Mouse (Mus musculus): ENCODE data around the gene Gins2. TPM values are rescaled to one million over a fixed set of nuclear protein-coding genes. Genes with fewer than 3 reads are reported as not detected.

Gene Gins2
- polyA plus RNA-seq, 1 experiment from 2014 or later = 88.1 TPM

DNA sequence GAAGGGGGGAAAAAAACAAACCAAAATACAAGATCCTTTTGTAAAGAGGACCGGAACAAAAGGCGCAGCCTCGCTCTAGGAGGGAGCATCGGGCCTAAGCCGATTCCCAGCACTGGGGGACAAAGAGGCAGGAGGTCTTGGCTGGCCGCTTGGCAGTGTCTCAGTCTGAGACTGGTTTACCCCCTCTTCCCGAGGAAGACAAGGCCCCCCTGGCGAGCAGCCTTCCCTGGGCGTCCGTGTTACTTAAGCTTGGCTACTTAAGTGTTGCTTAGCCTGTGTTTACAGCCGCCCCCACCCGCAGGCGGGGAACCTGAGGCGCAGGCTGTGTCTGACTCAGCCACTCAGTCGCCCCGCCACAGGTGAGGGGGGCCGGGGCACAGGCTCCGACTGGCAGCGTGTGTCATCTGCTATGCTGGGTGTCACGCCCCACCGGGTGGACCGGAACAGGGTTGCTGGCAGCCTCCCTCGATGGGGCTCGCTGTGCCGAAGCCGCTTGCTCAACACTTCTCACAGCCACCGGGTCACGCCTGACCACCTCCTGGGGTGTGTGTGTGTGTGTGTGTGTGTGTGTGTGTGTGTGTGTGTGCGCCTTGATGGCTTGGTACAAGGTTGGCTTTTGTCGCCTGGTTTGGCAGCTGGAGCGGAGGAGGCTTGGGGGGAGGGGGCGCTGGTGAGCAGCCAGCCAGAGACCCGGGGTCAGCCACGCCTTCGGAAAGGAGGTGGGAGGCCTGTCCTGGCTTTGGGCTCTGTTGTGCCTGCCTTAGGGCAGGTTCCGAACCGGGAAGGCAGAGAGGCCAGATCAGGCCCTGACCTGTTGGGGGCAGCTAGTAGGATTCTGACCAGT is 50.5 kb downstream of the Gins2 start:
- peak; percentile 33 for ATAC-seq (ENCODE audit: insufficient read depth, low FRiP score, low read depth)
- peak overlapping the region; percentile 94 for H3K27ac ChIP-seq
- H3K4me2 ChIP-seq = peak overlapping the region; percentile 99
- no peaks in the 10 kb centered on the region for H3K27me3 ChIP-seq (replicated peaks)
- WGBS = 12% methylated on average over 37 of the region's 37 CpGs
- H3K4me3 ChIP-seq (replicated peaks) = peak overlapping the region; percentile 63
- no peaks in the 10 kb centered on the region for H3K36me3 ChIP-seq
- no peaks in the 10 kb centered on the region for H3K9me3 ChIP-seq
- H3K9ac ChIP-seq = peak overlapping the region; percentile 69
- peaks cover 81% of the 10 kb centered on the region for H3K4me1 ChIP-seq

DNA sequence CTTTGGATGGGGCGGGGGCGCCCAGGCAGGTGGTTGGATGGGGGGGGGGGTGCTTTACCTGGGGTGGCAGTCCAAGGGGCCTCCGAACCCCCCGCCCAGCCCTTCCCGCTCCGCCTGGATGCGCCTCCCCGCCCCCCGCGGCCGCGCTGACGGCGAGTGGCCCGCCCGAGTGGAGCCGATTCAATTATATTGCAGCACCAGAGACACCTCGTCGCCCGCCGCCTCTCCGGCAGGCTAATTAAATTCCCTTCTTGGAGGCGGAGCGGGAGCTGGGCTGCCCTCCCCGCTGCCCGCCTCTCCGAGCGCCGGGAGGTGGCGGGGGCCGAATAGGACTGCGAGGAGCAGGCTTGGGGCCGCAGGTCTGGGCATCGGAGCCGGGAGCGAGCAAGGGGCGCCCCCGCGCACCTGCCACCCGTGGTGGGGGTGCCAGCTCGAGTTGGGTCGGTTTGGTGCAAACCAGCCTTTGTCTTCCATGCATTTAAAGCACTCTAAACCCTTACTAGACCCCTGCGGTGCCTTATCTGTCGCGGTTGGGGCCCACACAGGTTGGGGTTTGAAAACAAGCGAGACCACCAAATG is 51.2 kb downstream of the Gins2 start:
- Histone ChIP-seq H3K36me3 (no peaks in the 10 kb centered on the region), H3K4me3 (replicated peaks) (peak overlapping the region; percentile 63), H3K9ac (peak overlapping the region; percentile 69), H3K27me3 (replicated peaks) (no peaks in the 10 kb centered on the region), H3K9me3 (no peaks in the 10 kb centered on the region), H3K4me2 (peak overlapping the region; percentile 99), H3K27ac (peak overlapping the region; percentile 94), H3K4me1 (peaks cover 81% of the 10 kb centered on the region)
- ATAC-seq (ENCODE audit: insufficient read depth, low FRiP score, low read depth) = no peak
- 1% methylated on average over 39 of the region's 46 CpGs for WGBS

DNA sequence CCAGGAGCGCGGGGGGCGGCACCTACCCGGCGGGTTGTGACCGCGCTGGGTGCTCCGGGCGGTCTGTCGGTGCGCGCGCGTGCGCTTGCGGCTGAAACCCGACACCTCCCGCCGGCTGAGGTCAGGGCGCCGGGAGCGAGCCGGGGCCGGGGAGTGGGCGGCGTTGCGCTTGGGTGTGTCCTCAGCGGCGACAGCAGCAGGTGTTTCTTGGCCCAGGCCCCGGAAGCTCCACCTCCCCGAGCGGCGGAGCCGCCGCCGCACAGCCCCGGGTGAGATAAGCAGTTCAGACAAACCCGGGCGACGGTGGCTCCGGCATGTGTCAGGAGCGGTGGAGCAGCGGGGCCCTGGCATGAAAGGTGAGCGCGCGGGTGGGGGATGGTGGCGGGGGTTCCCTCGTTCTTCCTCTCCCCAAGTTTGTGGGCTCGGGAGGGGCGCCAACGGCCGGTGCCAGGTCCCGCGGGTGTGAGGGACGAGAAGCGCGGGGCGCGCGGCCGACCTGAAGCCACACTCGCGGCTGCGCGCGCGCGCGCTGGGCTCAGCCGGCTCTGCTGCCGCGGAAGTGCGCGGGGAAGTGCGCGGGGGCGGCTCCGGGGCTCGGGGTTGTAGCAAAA is 51.8 kb downstream of the Gins2 start:
- H3K4me1 ChIP-seq = peaks cover 84% of the 10 kb centered on the region
- ATAC-seq (ENCODE audit: insufficient read depth, low FRiP score, low read depth) = peak; percentile 80
- peak overlapping the region; percentile 69 for H3K9ac ChIP-seq
- H3K27ac ChIP-seq = peak overlapping the region; percentile 94
- H3K4me2 ChIP-seq = peak overlapping the region; percentile 99
- WGBS = under 1% methylated on average over 79 of the region's 79 CpGs
- H3K9me3 ChIP-seq = no peaks in the 10 kb centered on the region
- H3K27me3 ChIP-seq (replicated peaks) = no peaks in the 10 kb centered on the region
- H3K36me3 ChIP-seq = no peaks in the 10 kb centered on the region
- peak overlapping the region; percentile 63 for H3K4me3 ChIP-seq (replicated peaks)

DNA sequence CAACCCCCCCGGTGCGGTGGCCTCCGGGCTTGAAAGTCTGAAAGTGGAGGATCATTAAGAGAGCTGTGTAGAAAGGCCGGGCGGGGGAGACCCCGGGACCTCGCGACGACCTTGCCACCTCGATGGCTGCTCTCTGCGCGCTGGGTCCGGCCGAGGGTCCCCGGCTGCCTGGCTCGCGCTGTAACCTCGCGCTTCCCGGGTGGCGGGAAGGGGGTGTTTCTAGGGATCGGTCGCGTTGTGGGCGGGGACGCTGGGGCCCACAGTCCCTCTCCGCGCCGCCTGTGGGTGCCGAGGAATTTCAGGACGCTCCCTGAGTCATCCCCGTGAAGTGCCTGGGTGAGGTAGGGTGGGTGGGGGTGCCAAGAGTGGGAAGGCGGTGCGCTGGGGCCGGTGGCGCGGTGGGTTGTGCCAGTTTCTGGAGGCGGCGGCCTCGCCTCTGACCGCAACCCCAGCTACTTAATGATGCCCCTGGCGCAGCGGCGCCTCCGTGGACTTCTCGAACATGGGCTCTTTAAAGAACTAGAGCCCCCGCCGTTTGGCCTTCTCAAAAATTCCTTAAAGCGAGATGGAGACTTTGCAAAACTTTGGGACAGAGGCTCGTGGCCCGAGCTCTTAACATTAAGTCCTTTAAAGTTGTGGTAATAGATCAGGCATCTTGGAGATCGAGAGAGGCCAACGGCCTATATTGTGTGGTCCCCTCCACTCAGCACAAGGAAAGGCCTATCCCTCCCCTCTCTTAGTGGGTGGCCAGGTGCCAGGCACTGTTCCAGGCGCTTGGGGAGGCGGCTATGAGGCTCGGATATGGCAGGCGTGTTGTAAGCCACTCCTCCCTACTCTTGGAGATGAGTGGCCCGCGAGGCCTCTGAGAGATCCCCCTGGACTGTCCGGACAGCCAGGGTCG is 52.5 kb downstream of the Gins2 start:
- ATAC-seq (ENCODE audit: insufficient read depth, low FRiP score, low read depth) = peak; percentile 10
- H3K4me1 ChIP-seq = peaks cover 87% of the 10 kb centered on the region
- 1% methylated on average over 61 of the region's 61 CpGs for WGBS

DNA sequence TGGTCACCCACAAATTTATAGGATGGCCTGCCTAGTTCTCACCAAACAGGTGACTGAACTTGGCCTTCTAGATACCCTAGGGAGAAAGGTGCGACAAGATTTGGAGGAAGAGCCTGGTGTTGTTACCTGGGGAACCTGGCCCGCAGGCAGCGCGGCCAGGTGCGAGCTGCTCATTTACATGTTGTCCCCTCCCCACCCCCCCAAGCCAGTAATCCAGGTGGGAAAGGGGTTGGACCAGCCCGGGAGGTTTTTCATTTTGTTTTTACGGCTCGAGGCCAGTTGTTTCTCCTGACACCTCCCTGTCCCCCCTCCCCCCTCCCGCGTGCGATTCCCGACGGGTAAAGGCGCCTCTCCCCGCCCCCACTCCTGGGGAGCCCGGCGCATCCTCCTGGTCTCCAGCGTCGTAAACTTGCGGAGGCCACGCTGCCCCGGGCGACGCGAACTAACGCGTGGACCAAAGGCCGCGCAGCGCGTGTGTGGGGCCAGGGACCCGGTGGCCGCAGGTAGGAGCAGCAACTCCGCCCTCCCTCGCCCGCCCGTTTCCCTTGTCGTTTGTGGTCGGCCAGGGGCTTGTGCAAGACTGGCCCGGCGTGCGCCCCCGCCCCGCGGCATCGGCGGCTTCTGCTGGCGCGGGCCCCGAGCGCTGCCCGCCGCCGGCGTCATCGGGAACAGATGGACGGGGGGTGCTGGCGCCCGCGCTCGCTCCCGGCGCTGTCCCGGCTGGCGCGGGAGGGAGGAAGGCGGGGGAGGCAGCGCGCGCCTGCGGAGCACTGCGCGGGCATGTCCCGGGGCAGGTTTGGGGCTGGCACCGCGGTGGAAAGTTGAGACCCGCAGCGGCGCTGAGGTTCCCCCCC is 53.4 kb downstream of the Gins2 start:
- H3K27ac ChIP-seq = peak overlapping the region; percentile 94
- H3K36me3 ChIP-seq = no peaks in the 10 kb centered on the region
- peak overlapping the region; percentile 99 for H3K4me2 ChIP-seq
- peak overlapping the region; percentile 63 for H3K4me3 ChIP-seq (replicated peaks)
- no peaks in the 10 kb centered on the region for H3K27me3 ChIP-seq (replicated peaks)
- peaks cover 90% of the 10 kb centered on the region for H3K4me1 ChIP-seq
- under 1% methylated on average over 77 of the region's 79 CpGs for WGBS
- H3K9ac ChIP-seq = peak overlapping the region; percentile 37; the same call in 1 of the 2 replicates
- no peak for ATAC-seq (ENCODE audit: insufficient read depth, low FRiP score, low read depth)
- H3K9me3 ChIP-seq = no peaks in the 10 kb centered on the region

More for the DNA sequence above, 52.5 kb downstream of the Gins2 start:
- peak overlapping the region; percentile 99 for H3K4me2 ChIP-seq
- peak overlapping the region; percentile 37 for H3K9ac ChIP-seq
- peak overlapping the region; percentile 94 for H3K27ac ChIP-seq
- no peaks in the 10 kb centered on the region for H3K36me3 ChIP-seq
- no peaks in the 10 kb centered on the region for H3K9me3 ChIP-seq
- H3K27me3 ChIP-seq (replicated peaks) = no peaks in the 10 kb centered on the region
- H3K4me3 ChIP-seq (replicated peaks) = peak overlapping the region; percentile 63

DNA sequence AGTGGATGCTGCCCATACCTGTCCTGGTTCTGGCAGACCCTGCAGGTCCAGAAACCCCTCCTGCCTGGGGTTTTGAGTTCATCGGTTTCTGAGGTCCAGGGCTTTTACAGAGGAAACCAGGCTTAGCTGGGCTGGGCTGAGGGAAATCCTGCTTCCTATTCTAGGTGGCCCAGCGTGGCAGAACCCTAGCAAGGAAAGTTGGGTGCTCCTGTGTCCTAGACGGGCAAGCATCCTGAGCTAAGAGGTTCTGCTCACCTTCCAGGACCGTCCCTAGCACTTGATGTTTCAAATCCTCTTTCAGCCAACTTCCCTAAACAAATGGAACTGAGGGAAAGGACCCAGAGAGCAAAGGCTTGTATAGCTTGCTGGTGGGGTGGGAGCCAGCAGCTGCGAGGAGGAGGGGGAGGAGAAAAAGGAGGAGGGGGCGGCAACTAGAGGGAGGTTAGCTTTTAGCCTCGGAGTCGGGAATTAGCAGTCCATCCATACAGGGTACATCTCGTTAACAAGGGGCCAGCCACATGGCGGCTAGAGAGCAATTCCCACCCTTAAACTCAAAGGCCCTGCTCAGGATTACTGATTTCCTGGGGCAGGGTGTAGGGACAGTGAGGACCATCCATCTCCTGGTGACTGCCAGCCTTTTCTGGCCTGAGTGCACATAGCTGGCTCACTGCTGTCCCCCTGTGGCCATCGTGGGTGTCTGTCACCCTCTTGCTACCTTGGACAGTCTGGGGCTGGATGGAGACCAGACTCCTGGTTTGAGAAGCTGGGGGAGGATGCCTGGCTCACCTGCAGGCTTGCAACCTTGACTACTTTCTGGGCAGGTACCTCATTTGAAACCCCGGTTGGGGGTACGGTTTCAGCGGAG is 54.4 kb downstream of the Gins2 start:
- Histone ChIP-seq H3K27me3 (replicated peaks) (no peaks in the 10 kb centered on the region), H3K4me2 (peak overlapping the region; percentile 99), H3K4me1 (peaks cover 80% of the 10 kb centered on the region), H3K36me3 (no peaks in the 10 kb centered on the region), H3K9me3 (no peaks in the 10 kb centered on the region), H3K4me3 (replicated peaks) (0 out of 2 replicates have a peak overlapping the region, but pooled peaks have one; percentile 1), H3K27ac (peak overlapping the region; percentile 94; the same call in 1 of the 2 replicates), H3K9ac (no peak overlapping the region)
- 12% methylated on average over 14 of the region's 14 CpGs for WGBS
- peak; percentile 41; the same call in 1 of the 2 replicates for ATAC-seq (ENCODE audit: insufficient read depth, low FRiP score, low read depth)

DNA sequence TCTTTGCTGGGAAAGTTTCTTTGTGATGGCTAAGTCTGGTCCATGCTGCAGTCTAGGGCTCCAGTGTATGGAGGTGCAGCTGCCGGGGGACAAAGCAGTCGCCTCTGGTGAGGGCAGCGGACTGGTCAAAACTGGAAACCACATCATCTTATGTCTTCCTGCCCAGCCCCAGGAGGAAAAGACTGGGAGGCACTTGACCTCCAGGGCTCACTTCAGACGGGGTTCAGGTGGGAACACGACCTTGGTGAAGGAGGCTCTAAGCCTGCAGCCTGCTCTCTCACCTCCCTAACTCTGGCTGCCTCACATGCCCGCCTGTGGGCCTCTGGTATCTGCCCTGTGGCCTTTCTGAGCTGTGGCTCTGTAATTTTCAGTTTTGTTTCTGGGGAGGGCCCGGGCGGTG is 55.0 kb downstream of the Gins2 start:
- H3K4me1 ChIP-seq = peaks cover 74% of the 10 kb centered on the region
- H3K27me3 ChIP-seq (replicated peaks) = no peaks in the 10 kb centered on the region
- 51% methylated on average over 8 of the region's 8 CpGs for WGBS
- ATAC-seq (ENCODE audit: insufficient read depth, low FRiP score, low read depth) = no peak
- H3K9me3 ChIP-seq = no peaks in the 10 kb centered on the region
- H3K4me3 ChIP-seq (replicated peaks) = no peak overlapping the region
- H3K36me3 ChIP-seq = no peaks in the 10 kb centered on the region
- H3K27ac ChIP-seq = no peak overlapping the region
- H3K4me2 ChIP-seq = no peak overlapping the region
- no peak overlapping the region for H3K9ac ChIP-seq

DNA sequence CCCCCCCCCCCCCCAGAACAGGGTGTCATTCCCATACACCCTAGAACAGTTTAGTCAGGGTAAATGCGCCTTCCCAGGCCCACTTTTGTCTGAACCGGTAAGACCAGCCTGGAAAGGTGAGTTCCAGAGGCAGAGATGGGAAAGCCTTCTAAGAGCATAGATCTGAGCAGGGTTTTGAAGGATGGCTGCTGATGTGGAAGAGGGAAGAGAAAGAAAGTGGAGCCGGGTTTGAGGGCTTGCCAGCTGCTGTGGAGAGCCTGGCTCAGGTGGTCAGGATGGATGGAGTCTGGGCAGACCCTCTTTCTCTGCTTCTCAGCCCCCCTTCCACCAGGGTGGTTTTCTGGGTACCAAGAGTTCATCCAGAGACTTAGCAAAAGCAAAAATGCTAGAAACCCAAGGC is 55.7 kb downstream of the Gins2 start:
- ATAC-seq (ENCODE audit: insufficient read depth, low FRiP score, low read depth) = no peak
- H3K27me3 ChIP-seq (replicated peaks) = no peaks in the 10 kb centered on the region
- H3K4me3 ChIP-seq (replicated peaks) = no peak overlapping the region
- H3K4me1 ChIP-seq = peaks cover 71% of the 10 kb centered on the region
- 0 out of 2 replicates have a peak overlapping the region, but pooled peaks have one; percentile 72 for H3K27ac ChIP-seq
- H3K9me3 ChIP-seq = no peaks in the 10 kb centered on the region
- no peak overlapping the region for H3K4me2 ChIP-seq
- H3K36me3 ChIP-seq = no peaks in the 10 kb centered on the region
- 60% methylated on average over 3 of the region's 3 CpGs for WGBS
- H3K9ac ChIP-seq = no peak overlapping the region

DNA sequence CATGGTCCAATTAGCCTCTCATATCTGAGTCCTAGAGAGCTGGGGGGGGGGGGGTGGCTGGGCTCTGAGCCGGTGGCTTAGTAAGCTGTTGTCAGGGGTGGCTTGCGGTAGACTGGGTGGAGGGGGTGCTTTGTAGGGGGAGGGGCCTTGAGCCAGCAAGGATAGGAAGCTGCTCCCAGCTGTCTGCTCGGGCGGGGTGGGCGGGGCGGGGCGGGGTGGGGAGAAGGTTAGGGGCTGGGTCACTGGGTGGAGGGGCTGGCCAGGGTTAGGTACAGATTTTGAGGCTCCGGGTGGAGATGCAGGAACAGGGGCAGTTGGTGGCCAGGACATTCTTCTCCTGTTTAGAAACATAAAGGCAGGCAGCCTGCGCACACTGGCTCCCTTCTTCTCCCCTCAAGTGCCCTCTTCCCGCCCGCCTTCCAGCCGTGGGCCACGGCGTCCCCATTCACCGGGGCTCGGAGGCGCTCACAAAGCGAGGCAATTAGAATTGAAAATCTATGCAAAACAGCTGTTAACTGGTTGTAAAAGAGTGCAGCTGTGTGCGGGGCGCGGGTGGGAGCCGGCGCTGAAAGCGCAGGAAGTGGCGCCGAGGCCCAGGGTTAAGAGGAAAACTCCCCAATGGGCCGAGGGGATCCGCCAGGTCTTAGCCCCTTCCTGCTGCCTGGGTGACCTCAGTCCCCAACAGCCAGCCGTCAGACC is 56.4 kb downstream of the Gins2 start:
- no peak overlapping the region; the same call in 1 of the 2 replicates for H3K4me3 ChIP-seq (replicated peaks)
- no peak overlapping the region for H3K9ac ChIP-seq
- no peaks in the 10 kb centered on the region for H3K9me3 ChIP-seq
- H3K4me2 ChIP-seq = peak overlapping the region; percentile 33
- no peaks in the 10 kb centered on the region for H3K36me3 ChIP-seq
- 7% methylated on average over 29 of the region's 29 CpGs for WGBS
- ATAC-seq (ENCODE audit: insufficient read depth, low FRiP score, low read depth) = no peak
- H3K27me3 ChIP-seq (replicated peaks) = no peaks in the 10 kb centered on the region
- peak overlapping the region; percentile 73 for H3K27ac ChIP-seq
- H3K4me1 ChIP-seq = peaks cover 67% of the 10 kb centered on the region
